Mouse (Mus musculus) MEL (cell line): ENCODE data around the gene Fmod.

Source experiments
- CHD2 ChIP-seq: IDR thresholded peaks from 2 replicates; pipeline ENCODE4 v1.6.1; 2011; ENCODE audit warnings: low read length, improper control_type of control experiment
- EP300 ChIP-seq, 2 experiments: IDR thresholded peaks; 2 replicates each; pipeline ENCODE4 v1.6.1; 2011; ENCODE audit warnings: improper control_type of control experiment in 2 of 2, low read length in 2 of 2, low read depth in 1 of 2, mild to moderate bottlenecking in 1 of 2
- MAX ChIP-seq: IDR thresholded peaks from 2 replicates; pipeline ENCODE4 v1.6.1; 2011; ENCODE audit warnings: low read length, improper control_type of control experiment
- RAD21 ChIP-seq: IDR thresholded peaks from 2 replicates; pipeline ENCODE4 v1.6.1; 2011; ENCODE audit warnings: mild to moderate bottlenecking, low read depth, low read length, improper control_type of control experiment
- TBP ChIP-seq: IDR thresholded peaks from 2 replicates; pipeline ENCODE4 v1.8.0; 2011; ENCODE audit warnings: low read depth, low read length, improper control_type of control experiment
- ZMIZ1 ChIP-seq: IDR thresholded peaks from 2 replicates; pipeline ENCODE4 v1.6.1; 2012; ENCODE audit warnings: low read depth, mild to moderate bottlenecking, inconsistent platforms, low read length, improper control_type of control experiment, moderate library complexity

DNA sequence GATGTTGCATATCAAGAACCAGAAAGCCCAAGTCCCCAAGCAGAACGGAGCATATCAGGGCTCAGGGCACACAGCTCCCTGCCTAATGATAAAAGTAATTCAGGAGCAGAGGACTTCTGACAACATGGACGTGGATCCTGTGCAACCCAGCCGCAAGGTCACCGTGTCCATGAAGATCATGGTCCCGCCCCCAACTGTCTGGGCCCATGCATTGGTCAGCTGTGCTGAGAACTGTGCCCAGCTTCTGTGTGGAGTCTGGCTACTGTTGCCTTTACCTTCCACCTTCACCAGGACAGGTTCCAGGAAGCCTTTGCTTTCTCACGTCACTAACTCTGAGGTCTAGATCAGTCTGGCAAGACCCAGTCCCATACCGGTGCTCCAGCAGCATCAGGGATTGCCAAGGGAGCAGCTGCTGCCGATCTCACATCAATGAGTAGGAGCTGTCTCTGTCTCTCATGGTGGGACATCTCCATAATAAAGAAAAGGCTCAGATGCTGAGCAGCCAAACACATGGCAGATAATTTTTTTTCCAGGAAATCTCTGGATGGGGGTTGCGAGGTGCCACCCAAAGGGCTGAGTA lies 18.7 kb downstream of the Fmod start:
- no peak for TF ChIP-seq TBP
- TF ChIP-seq CHD2, result no peak
- no peak for TF ChIP-seq RAD21
- TF ChIP-seq MAX, result no peak
- no peak for TF ChIP-seq ZMIZ1
- TF ChIP-seq EP300 (IDR thresholded peaks at IDR 0.05; ENCODE audit: low read depth in 1 of 2, low read length in 2 of 2), result no peak
